Mouse (Mus musculus): ENCODE data around the gene Btbd35f29. TPM values are rescaled to one million over a fixed set of nuclear protein-coding genes. Genes with fewer than 3 reads are reported as not detected.
"Not testable (repeated sequence)": the region's sequence is repeated elsewhere in the genome, so short reads cannot be mapped to it uniquely, and the experiment has no call there.

Gene Btbd35f29
- not detected in 2 replicates for total RNA-seq (2014; fragmentation: Nextera tagmentation)
- not detected in 2 replicates for total RNA-seq (2017)
- not detected in 2 replicates for polyA plus RNA-seq (2012)

GRCm38 (mm10) chrX:31117374-31117773 is at the start of gene Btbd35f29:
Gene Btbd35f29 (plus strand): TSS chrX:31117674.
- H3K4me3 ChIP-seq (ENCODE audit: low read depth, low read length); DNase-seq (ENCODE audit: low spot score); H3K4me1 ChIP-seq (ENCODE audit: insufficient read depth, low read depth, low read length); H3K36me3 ChIP-seq (replicated peaks); ATAC-seq (ENCODE audit: extremely low read depth, insufficient number of reproducible peaks, low FRiP score, poor library complexity, severe bottlenecking); H3K9me3 ChIP-seq (replicated peaks); H3K27me3 ChIP-seq (ENCODE audit: insufficient read depth, low read length): not testable (repeated sequence)

- H3K36me3 ChIP-seq (replicated peaks); H3K4me1 ChIP-seq (ENCODE audit: insufficient read depth, low read depth, low read length); DNase-seq (ENCODE audit: low spot score); H3K9me3 ChIP-seq (replicated peaks); H3K4me3 ChIP-seq (ENCODE audit: low read depth, low read length); H3K27me3 ChIP-seq (ENCODE audit: insufficient read depth, low read length); ATAC-seq (ENCODE audit: extremely low read depth, insufficient number of reproducible peaks, low FRiP score, poor library complexity, severe bottlenecking): not testable (repeated sequence)
Observed at GRCm38 (mm10) chrX:31141416-31141815, 23.9 kb downstream of the Btbd35f29 start.

- not testable (repeated sequence) for H3K27me3 ChIP-seq (ENCODE audit: insufficient read depth, low read length); H3K4me3 ChIP-seq (ENCODE audit: low read depth, low read length); H3K36me3 ChIP-seq (replicated peaks); H3K4me1 ChIP-seq (ENCODE audit: insufficient read depth, low read depth, low read length); H3K9me3 ChIP-seq (replicated peaks); ATAC-seq (ENCODE audit: extremely low read depth, insufficient number of reproducible peaks, low FRiP score, poor library complexity, severe bottlenecking); DNase-seq (ENCODE audit: low spot score)
Observed at GRCm38 (mm10) chrX:31145144-31145543, 27.7 kb downstream of the Btbd35f29 start.

GRCm38 (mm10) chrX:31145835-31146234 is 28.4 kb downstream of the Btbd35f29 start:
- ATAC-seq (ENCODE audit: extremely low read depth, insufficient number of reproducible peaks, low FRiP score, poor library complexity, severe bottlenecking); DNase-seq (ENCODE audit: low spot score); H3K4me3 ChIP-seq (ENCODE audit: low read depth, low read length); H3K36me3 ChIP-seq (replicated peaks); H3K9me3 ChIP-seq (replicated peaks); H3K27me3 ChIP-seq (ENCODE audit: insufficient read depth, low read length); H3K4me1 ChIP-seq (ENCODE audit: insufficient read depth, low read depth, low read length): not testable (repeated sequence)

- H3K4me1 ChIP-seq (ENCODE audit: insufficient read depth, low read depth, low read length); H3K9me3 ChIP-seq (replicated peaks); ATAC-seq (ENCODE audit: extremely low read depth, insufficient number of reproducible peaks, low FRiP score, poor library complexity, severe bottlenecking); H3K4me3 ChIP-seq (ENCODE audit: low read depth, low read length); DNase-seq (ENCODE audit: low spot score); H3K27me3 ChIP-seq (ENCODE audit: insufficient read depth, low read length); H3K36me3 ChIP-seq (replicated peaks): not testable (repeated sequence)
Observed at GRCm38 (mm10) chrX:31158534-31159085, 41.1 kb downstream of the Btbd35f29 start.

- not testable (repeated sequence) for DNase-seq (ENCODE audit: low spot score); H3K4me3 ChIP-seq (ENCODE audit: low read depth, low read length); H3K9me3 ChIP-seq (replicated peaks); ATAC-seq (ENCODE audit: extremely low read depth, insufficient number of reproducible peaks, low FRiP score, poor library complexity, severe bottlenecking); H3K4me1 ChIP-seq (ENCODE audit: insufficient read depth, low read depth, low read length); H3K27me3 ChIP-seq (ENCODE audit: insufficient read depth, low read length); H3K36me3 ChIP-seq (replicated peaks)
Observed at GRCm38 (mm10) chrX:31159450-31160322, 42.2 kb downstream of the Btbd35f29 start.

GRCm38 (mm10) chrX:31160554-31160953 is 43.1 kb downstream of the Btbd35f29 start:
- not testable (repeated sequence) for H3K4me1 ChIP-seq (ENCODE audit: insufficient read depth, low read depth, low read length); H3K4me3 ChIP-seq (ENCODE audit: low read depth, low read length); ATAC-seq (ENCODE audit: extremely low read depth, insufficient number of reproducible peaks, low FRiP score, poor library complexity, severe bottlenecking)

GRCm38 (mm10) chrX:31162638-31163037 is 45.2 kb downstream of the Btbd35f29 start:
- H3K9me3 ChIP-seq (replicated peaks); H3K4me1 ChIP-seq (ENCODE audit: insufficient read depth, low read depth, low read length); DNase-seq (ENCODE audit: low spot score); ATAC-seq (ENCODE audit: extremely low read depth, insufficient number of reproducible peaks, low FRiP score, poor library complexity, severe bottlenecking); H3K4me3 ChIP-seq (ENCODE audit: low read depth, low read length); H3K27me3 ChIP-seq (ENCODE audit: insufficient read depth, low read length); H3K36me3 ChIP-seq (replicated peaks): not testable (repeated sequence)

More at GRCm38 (mm10) chrX:31160554-31160953, 43.1 kb downstream of the Btbd35f29 start:
- not testable (repeated sequence) for H3K36me3 ChIP-seq (replicated peaks); H3K27me3 ChIP-seq (ENCODE audit: insufficient read depth, low read length); H3K9me3 ChIP-seq (replicated peaks); DNase-seq (ENCODE audit: low spot score)

GRCm38 (mm10) chrX:31165193-31165592 is 47.7 kb downstream of the Btbd35f29 start:
- DNase-seq (ENCODE audit: low spot score); H3K36me3 ChIP-seq (replicated peaks); ATAC-seq (ENCODE audit: extremely low read depth, insufficient number of reproducible peaks, low FRiP score, poor library complexity, severe bottlenecking); H3K27me3 ChIP-seq (ENCODE audit: insufficient read depth, low read length); H3K9me3 ChIP-seq (replicated peaks); H3K4me3 ChIP-seq (ENCODE audit: low read depth, low read length); H3K4me1 ChIP-seq (ENCODE audit: insufficient read depth, low read depth, low read length): not testable (repeated sequence)

Other genes with a start within 250 kb of the Btbd35f29 start
- gene Spin2f, start 136.2 kb downstream of the Btbd35f29 start, total RNA-seq (2014; fragmentation: Nextera tagmentation), result not detected in 2 replicates
- gene Spin2f, start 136.2 kb downstream of the Btbd35f29 start, total RNA-seq (2017), result 0.82 TPM in 1 of 2 replicates, not detected in the other
- gene Spin2f, start 136.2 kb downstream of the Btbd35f29 start, polyA plus RNA-seq (2012), result not detected in 2 replicates
- gene Btbd35f26, start 218.8 kb downstream of the Btbd35f29 start, total RNA-seq (2014; fragmentation: Nextera tagmentation), result not detected in 2 replicates
- gene Btbd35f26, start 218.8 kb downstream of the Btbd35f29 start, total RNA-seq (2017), result not detected in 2 replicates
- not detected in 2 replicates for gene Btbd35f26, start 218.8 kb downstream of the Btbd35f29 start, polyA plus RNA-seq (2012)

Measured in G1E (cell line).